Mouse (Mus musculus): ENCODE results near the gene Prrg2. TPM values are rescaled to one million over a fixed set of nuclear protein-coding genes. Genes with fewer than 3 reads are reported as not detected.

Gene Prrg2
- 1.7 TPM for total RNA-seq (2023)

DNA sequence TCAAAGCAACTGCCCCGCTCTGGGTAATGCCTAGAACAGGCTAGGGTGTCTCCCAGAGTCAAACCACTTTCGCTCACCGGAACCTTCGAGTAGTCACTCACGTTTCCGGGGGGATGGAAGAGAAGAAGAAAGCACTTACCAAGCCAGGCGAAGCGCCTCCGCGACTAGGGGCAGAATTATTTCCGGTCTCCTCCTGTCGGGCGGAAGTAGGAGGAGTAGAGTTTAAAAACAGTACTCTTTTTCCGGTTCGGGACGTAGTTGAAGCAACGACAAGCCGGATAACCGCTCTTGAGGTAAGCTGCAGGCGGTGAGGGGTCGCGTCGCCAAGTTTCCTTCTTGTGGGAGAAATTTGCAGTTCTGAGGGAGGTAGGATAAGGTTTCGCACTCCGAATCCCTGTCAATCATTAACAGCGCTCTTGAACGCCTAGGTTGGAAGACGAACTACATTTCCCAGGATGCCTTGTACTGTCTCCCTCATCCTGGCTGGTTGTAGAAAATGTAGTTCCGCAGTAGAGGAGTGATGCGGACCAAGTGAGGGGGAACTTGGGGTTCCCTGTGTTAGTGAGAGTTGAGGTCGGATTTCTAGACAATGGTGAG is at the start of gene Prrg2, which contains the start of gene Nosip:
Gene Prrg2 (minus strand): TSS at position 439 of the 597 bp plus-strand sequence.
Gene Nosip (plus strand): TSS at position 191 of the 597 bp plus-strand sequence.

DNA sequence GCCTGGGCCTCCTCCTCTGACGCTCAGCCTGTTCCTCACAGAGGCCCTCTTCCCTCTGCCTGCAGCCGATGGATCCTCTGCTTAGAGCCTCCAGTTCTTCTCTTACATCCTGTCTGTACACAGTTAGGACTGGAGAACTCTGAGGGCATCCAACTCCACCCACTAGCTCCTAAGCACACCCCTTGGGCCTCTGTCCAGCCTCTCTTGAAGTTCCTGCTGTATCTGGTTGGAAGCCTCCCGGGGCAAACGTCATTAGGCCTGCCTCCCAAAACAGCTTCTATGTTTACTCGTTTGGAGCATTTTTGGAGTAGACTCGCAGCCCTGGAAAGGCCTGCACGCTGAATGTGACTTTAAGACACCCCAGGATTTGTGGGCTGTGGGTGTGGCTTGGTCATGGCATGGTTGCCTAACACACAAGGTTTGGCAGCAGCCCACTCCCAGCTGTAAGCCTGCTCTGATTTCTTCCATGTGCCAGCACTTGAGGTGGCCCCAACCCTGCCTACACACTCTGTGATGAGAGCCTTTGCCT is 41.2 kb upstream of the Prrg2 start, which contains the start of gene Fcgrt:
Gene Fcgrt (minus strand): TSS at position 200 of the 529 bp plus-strand sequence.

DNA sequence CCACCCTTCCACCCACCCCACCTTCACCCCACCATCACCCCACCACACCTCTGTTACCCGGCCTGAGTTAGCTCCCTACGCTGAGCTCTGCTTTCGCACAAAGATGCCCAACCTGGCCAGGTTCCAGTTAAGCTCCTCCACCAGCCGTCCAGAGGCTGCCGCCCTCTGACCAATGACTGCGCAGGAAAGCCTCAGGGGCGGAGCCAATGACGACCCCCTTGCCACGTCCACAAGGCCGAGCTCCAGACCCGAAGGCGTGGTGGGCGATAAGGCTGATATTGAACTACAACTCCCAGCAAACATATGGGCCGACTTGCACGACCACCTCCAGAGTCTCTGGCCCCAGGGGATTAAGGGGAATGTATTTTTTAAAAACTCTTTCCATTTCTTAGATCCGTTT is 29.6 kb upstream of the Prrg2 start, which contains the start of gene Rcn3:
Gene Rcn3 (minus strand): TSS at position 174 of the 400 bp plus-strand sequence.

DNA sequence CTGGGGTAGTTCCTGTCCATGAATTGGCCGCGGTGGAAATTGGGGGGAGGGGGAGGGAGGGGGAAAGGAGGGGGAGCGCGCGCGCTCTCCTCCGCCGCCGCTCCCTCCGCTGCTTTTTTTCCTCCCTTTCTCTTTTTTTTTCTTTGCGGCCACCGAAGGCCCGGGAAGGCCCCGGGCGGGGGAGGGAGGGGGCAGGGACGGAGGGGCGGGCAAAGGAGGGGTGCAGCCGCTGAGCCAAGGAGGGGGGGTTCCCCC is 9.7 kb downstream of the Prrg2 start, which contains the start of gene Prr12:
Gene Prr12 (minus strand): TSS at position 20 of the 255 bp plus-strand sequence.

DNA sequence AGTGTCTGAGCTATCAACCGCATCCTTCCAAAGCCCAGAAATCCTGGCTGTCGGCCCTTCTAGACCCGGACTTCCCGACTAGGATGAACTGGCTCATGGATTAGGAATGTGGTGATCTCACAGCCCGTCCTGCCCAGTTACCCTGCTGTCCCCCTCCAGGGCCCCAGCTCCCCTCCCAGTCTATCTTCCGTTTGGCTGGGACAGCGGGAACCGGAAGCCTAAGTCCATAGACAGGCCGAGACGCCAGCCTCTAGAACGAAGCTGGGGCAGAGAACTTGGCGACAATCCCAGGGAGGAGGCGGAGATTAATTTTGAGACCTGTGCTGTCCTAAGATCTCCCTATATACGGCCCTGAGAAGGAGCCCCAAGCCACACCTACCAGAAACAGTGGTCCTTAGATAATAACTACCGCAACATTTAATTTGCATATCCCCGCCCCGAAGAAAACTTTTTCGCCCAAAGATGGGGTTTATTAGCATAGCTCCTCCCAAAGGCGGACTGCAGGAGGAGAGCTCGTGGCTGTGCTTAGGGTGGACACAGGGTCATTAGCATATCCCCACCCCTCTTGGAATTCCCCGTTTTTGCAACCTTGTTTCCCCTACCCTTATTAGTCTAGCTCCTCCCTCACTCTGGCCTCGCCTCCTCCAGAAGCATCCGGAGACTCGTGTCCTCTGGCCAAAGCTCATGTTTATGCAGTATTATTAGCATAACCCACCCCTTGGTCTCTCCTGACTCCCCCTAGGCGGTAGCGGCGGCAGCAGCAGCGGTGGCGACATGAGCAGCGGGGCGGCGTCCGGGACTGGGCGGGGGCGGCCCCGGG is 45.0 kb downstream of the Prrg2 start, which contains the start of gene Rras:
Gene Rras (plus strand): TSS at position 720 of the 820 bp plus-strand sequence.

DNA sequence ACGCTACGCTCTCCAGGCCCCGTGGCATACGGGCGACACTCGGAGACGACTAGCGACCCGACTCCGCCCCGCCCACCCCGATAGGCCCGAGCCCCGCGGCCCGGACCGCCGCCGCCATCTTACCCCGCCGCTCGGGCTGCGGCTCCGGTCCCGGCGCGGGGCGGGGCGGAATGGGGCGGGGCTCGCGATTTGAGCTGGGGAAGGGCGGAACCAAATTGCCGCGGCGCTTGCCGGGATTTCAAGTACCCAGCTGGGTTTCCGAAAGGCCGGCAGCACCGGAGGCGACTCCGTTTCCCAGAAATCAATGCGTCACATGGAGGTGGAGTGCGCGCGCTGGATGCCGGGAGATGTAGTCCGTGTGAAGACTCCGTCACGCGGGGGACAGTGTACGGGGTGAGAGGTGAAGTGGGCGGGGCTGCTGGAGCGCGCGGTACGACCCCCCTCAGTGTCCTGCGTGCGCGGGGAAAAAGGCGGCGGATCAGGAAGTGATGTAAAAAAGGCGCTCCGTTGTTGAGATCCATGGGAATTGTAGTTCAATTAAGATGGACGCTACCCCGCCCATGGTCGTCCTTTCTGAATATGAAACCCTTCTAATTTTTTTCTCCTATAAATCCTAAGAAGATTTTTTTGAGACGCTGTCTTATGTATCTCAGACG is 46.4 kb downstream of the Prrg2 start, which contains the start of gene Scaf1:
Gene Scaf1 (minus strand): TSS at position 407 of the 656 bp plus-strand sequence.

Other genes starting within 250 kb of the Prrg2 start
- gene Nup62, start 246.6 kb downstream of the Prrg2 start, total RNA-seq (2023) = 45.1 TPM
- 14.0 TPM for gene Il4i1, start 246.3 kb downstream of the Prrg2 start, total RNA-seq (2023)
- gene Atf5, start 246.0 kb downstream of the Prrg2 start, total RNA-seq (2023) = 4.8 TPM
- gene Akt1s1, start 213.7 kb downstream of the Prrg2 start, total RNA-seq (2023) = 47.0 TPM
- gene Tbc1d17, start 213.6 kb downstream of the Prrg2 start, total RNA-seq (2023) = 80.3 TPM
- 46.8 TPM for gene Pnkp, start 205.5 kb downstream of the Prrg2 start, total RNA-seq (2023)
- 26.6 TPM for gene Ptov1, start 192.9 kb downstream of the Prrg2 start, total RNA-seq (2023)
- 62.0 TPM for gene Med25, start 170.0 kb downstream of the Prrg2 start, total RNA-seq (2023)
- gene Fuz, start 166.6 kb downstream of the Prrg2 start, total RNA-seq (2023) = 23.6 TPM
- gene Ap2a1, start 133.2 kb downstream of the Prrg2 start, total RNA-seq (2023) = 88.4 TPM
- not detected for gene Tsks, start 119.5 kb downstream of the Prrg2 start, total RNA-seq (2023)
- gene Cpt1c, start 87.8 kb downstream of the Prrg2 start, total RNA-seq (2023) = not detected
- gene Prmt1, start 76.1 kb downstream of the Prrg2 start, total RNA-seq (2023) = 147 TPM
- 127 TPM for gene Irf3, start 65.0 kb downstream of the Prrg2 start, total RNA-seq (2023)
- gene Bcl2l12, start 64.0 kb downstream of the Prrg2 start, total RNA-seq (2023) = 20.4 TPM
- 77.3 TPM for gene Scaf1, start 46.3 kb downstream of the Prrg2 start, total RNA-seq (2023)
- gene Rras, start 44.7 kb downstream of the Prrg2 start, total RNA-seq (2023) = 11.4 TPM
- 65.4 TPM for gene Prr12, start 9.8 kb downstream of the Prrg2 start, total RNA-seq (2023)
- gene Nosip, start 248 bp downstream of the Prrg2 start, total RNA-seq (2023) = 59.3 TPM
- gene Rcn3, start 29.5 kb upstream of the Prrg2 start, total RNA-seq (2023) = 28.4 TPM
- 49.4 TPM for gene Fcgrt, start 41.2 kb upstream of the Prrg2 start, total RNA-seq (2023)
- 3,136 TPM for gene Rps11, start 61.8 kb upstream of the Prrg2 start, total RNA-seq (2023)
- 5,943 TPM for gene Rpl13a, start 66.1 kb upstream of the Prrg2 start, total RNA-seq (2023)
- 1.6 TPM for gene Gm45713, start 73.6 kb upstream of the Prrg2 start, total RNA-seq (2023)
- gene Flt3l, start 73.8 kb upstream of the Prrg2 start, total RNA-seq (2023) = 167 TPM
- gene Pih1d1, start 91.6 kb upstream of the Prrg2 start, total RNA-seq (2023) = 32.4 TPM
- 60.3 TPM for gene Aldh16a1, start 91.9 kb upstream of the Prrg2 start, total RNA-seq (2023)
- gene Slc17a7, start 101.3 kb upstream of the Prrg2 start, total RNA-seq (2023) = not detected
- not detected for gene Gfy, start 116.9 kb upstream of the Prrg2 start, total RNA-seq (2023)
- gene Pth2, start 118.3 kb upstream of the Prrg2 start, total RNA-seq (2023) = not detected
- 0.83 TPM for gene Ccdc155, start 142.2 kb upstream of the Prrg2 start, total RNA-seq (2023)
- not detected for gene Dkkl1, start 149.5 kb upstream of the Prrg2 start, total RNA-seq (2023)
- not detected for gene Tead2, start 153.1 kb upstream of the Prrg2 start, total RNA-seq (2023)
- gene Cd37, start 176.4 kb upstream of the Prrg2 start, total RNA-seq (2023) = 321 TPM
- not detected for gene Slc6a16, start 178.4 kb upstream of the Prrg2 start, total RNA-seq (2023)
- gene Slc6a21, start 214.8 kb upstream of the Prrg2 start, total RNA-seq (2023) = not detected